Mouse (Mus musculus) heart, adult 2 months (tissue): ENCODE results near the gene Bub1b.

Experiments
- CTCF ChIP-seq: fragments of 200-600 bp; IDR thresholded peaks from 2 replicates; pipeline ENCODE4 v1.8.1; 2022; ENCODE audit warnings: antibody characterized with exemption, mild to moderate bottlenecking, moderate library complexity
- POLR2A ChIP-seq: fragments of 200-500 bp; IDR thresholded peaks from 2 replicates; pipeline ENCODE4 v1.6.1; 2011; ENCODE audit warnings: mild to moderate bottlenecking, low read depth, low read length, control low read depth; ENCODE audit not compliant: insufficient read depth

- TF ChIP-seq CTCF, result no peak
- no peak for TF ChIP-seq POLR2A
These were observed 39.6 kb upstream of the Bub1b start for GRCm38 (mm10) chr2:118558426-118558825.
